Mouse (Mus musculus) limb, embryonic 10.5 days (tissue): Measurements from ENCODE around the gene Dppa3. TPM values are rescaled to one million over a fixed set of nuclear protein-coding genes. Genes with fewer than 3 reads are reported as not detected.

Experiments used
- polyA plus RNA-seq: library from polyadenylated mRNA; unstranded; fragments of >200 nt; fragmentation: Nextera tagmentation; extraction: Ambion mirVana; gene quantifications from 2 replicates; pipeline ENCODE4 v1.2.1, GENCODE M21; 2016

Dppa3 gene
- polyA plus RNA-seq, 1 experiment from 2014 or later, result not detected

Other genes starting within 250 kb of the Dppa3 start
- 39.4 and 49.3 TPM in 2 replicates for gene Rimklb, start 127.6 kb upstream of the Dppa3 start, polyA plus RNA-seq
- 0.30 and 0.51 TPM in 2 replicates for gene Mfap5, start 120.6 kb upstream of the Dppa3 start, polyA plus RNA-seq
- gene Aicda, start 72.6 kb upstream of the Dppa3 start, polyA plus RNA-seq, result 0.28 TPM in 1 of 2 replicates, not detected in the other
- gene Apobec1, start 24.0 kb upstream of the Dppa3 start, polyA plus RNA-seq, result 0.63 and 1.5 TPM in 2 replicates
- not detected in 2 replicates for gene Gdf3, start 16.3 kb upstream of the Dppa3 start, polyA plus RNA-seq
- gene Nanog, start 81.1 kb downstream of the Dppa3 start, polyA plus RNA-seq, result 0.11 TPM in 1 of 2 replicates, not detected in the other
- 61.3 and 74.0 TPM in 2 replicates for gene Slc2a3, start 175.2 kb downstream of the Dppa3 start, polyA plus RNA-seq
- gene Foxj2, start 193.5 kb downstream of the Dppa3 start, polyA plus RNA-seq, result 1.7 and 3.2 TPM in 2 replicates
- gene C3ar1, start 229.8 kb downstream of the Dppa3 start, polyA plus RNA-seq, result 0.73 and 1.2 TPM in 2 replicates
- gene Necap1, start 248.1 kb downstream of the Dppa3 start, polyA plus RNA-seq, result 52.1 and 56.2 TPM in 2 replicates